Mouse (Mus musculus) heart, adult 8-10 months (tissue): ENCODE data around the gene Kng2. TPM values are rescaled to one million over a fixed set of nuclear protein-coding genes. Genes with fewer than 3 reads are reported as not detected.
"Not testable (repeated sequence)": the region's sequence is repeated elsewhere in the genome, so short reads cannot be mapped to it uniquely, and the experiment has no call there.

Experiments used
- DNase-seq: peaks from one replicate; pipeline ENCODE4 v3.0.0; 2022; ENCODE audit warnings: low spot score
- total RNA-seq, 4 experiments: library from RNA; stranded (reverse); gene quantifications; 2 replicates each; pipeline ENCODE4 v1.2.4; 2022

Gene Kng2
- total RNA-seq: not detected

DNA sequence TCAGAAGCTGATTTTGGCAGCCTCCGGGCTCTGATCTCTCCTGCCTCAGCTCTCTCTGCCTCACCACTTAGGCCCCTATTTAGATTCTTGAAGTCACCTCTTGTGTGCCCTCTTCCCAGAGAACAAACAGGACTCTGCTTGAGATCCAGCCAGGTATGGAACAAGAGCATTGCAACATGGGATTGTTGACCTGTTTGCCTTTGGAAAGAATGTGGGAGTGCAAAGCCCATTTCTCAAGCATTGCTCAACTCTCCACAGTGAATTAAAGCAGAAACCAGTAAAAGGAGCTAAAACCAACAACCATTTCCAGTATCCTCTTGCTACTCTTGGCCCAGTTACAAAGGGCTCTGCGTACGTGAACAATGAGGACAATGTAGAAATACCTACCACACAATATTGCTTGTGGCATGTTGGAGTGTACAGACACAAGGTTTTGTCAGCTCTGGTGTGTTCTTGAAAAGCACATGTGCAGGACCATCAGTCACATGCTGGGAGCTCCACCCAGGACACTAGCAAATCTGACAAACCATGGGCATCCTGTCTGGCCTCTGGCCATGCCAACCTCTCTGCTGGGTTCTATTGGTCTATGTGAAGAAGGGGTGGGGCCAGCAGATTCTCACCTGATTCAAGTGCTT is at the start of gene Kng2:
Gene Kng2, minus strand, starts transcription at position 517 of the 635 bp plus-strand sequence.
- not testable (repeated sequence) for DNase-seq

DNA sequence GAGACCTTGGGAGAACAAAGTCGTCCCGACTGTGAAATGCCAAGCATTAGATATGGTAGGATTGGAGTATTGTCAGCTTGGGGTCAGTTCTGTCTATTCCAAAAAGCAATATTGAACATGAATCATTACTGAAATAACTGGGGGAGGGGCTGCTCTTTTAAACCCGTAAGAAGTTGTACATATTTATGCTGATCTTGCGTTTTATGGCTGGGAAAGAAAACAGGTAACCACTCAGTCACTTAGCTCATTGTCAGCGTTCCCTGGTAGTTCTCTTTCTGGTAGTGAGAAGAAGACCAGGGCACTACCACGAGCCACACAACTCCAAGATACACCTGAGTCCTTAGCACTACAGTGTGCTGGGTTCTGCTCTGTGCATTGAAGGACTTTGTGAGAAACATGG is 48.2 kb upstream of the Kng2 start:
- DNase-seq: not testable (repeated sequence)

DNA sequence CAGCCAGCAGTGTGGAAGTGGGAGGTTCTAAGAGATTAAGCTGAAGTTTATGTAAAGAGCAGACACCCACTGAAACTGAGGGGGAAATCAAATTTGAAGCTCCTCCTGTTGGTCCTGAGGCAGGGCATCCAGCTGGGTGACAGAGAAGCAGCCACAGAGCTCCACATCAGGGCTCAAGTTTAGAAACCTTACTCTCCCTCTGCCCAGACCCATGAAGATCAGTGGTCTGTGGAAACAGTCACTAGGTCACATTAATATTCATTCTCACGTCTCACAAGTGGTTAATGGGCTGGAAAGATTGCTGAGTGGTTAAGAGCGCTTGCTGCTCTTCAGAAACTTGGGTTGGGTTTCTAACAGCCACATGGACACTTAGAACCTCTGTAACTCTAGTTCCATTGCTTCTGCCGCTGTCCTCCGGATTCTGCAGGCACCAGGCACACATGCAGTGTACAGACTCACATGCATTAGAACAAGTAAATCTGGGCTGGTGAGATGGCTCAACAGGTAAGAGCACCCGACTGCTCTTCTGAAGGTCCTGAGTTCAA is 31.6 kb upstream of the Kng2 start:
- not testable (repeated sequence) for DNase-seq

DNA sequence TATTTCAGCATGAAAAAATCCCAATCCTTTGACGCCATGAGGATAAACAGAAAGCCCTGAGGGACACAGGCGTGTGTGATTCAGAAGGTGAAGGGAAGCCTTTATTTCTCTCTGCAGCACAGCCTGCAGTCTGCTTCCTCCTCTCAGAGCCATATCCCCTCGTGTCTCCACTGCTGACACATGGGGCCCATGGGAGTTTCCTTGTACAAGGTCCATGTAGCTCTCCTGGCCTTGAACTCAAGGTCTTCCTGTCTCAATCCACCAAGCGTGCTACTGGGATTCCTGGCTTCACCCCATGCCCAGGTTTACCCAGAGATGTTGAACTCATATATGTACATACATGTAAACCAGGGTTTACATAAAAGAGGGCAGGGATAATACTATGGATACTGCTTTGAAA is 30.3 kb upstream of the Kng2 start:
- DNase-seq: not testable (repeated sequence)

DNA sequence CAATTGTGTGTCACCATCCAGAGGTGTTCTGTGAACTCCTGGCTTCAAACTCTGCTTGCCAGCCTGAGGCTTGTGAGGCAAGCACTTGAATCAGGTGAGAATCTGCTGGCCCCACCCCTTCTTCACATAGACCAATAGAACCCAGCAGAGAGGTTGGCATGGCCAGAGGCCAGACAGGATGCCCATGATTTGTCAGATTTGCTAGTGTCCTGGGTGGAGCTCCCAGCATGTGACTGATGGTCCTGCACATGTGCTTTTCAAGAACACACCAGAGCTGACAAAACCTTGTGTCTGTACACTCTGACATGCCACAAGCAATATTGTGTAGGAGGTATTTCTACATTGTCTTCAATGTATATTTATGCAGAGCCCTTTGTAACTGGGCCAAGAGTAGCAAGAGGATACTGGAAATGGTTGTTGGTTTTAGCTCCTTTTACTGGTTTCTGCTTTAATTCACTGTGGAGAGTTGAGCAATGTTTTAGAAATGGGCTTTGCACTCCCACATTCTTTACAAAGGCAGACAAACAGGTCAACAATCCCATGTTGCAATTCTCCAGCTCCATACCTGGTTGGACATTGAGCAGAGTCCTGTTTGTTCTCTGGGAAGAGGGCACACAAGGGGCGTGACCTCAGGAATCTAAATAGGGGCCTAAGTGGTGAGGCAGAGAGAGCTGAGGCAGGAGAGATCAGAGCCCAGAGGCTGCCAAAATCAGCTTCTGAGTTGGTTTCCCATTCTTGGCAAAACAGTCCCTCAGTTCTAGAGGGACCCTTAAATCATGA is 28.6 kb upstream of the Kng2 start, which contains the start of gene Kng1:
Gene Kng1, plus strand, starts transcription at position 198 of the 780 bp plus-strand sequence.
- DNase-seq: not testable (repeated sequence)

DNA sequence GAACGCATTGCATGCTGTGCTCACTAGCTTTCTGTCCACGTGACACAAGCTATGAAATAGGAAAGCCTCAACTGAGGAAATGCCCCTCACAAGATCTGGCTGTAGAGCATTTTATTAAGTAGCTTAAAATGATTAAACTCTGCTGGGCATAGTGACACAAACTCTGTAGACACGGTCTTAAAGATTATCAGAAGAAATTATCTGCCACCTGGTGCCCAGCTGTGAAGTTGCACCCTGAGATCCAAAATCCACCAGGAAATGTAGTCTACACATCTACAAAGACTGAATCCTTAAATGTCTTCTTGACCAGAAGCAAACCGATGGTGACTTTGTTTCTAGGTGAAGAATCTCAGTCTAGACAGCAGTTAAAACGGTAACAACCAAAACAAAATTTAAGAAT is 17.0 kb upstream of the Kng2 start:
- no peak for DNase-seq

DNA sequence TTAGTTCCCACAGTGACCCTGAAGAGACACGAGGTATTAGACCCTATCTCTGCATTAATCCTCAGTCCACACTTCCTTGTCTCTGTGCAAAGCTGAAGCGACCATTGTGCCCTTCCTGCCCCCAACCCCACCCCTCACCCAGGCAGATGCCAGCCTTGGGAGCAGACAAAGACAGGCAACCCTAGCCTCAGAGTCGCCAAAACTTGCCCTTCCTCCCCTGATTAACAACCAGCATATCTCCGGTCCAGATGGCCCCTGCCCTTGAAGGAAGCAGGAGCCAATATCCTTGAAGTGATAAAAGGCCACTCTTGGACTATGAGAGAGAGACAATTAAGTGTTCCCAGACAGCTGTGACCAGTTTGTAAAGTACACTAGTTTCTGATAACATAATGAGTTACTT is 11.6 kb upstream of the Kng2 start:
- no peak for DNase-seq

DNA sequence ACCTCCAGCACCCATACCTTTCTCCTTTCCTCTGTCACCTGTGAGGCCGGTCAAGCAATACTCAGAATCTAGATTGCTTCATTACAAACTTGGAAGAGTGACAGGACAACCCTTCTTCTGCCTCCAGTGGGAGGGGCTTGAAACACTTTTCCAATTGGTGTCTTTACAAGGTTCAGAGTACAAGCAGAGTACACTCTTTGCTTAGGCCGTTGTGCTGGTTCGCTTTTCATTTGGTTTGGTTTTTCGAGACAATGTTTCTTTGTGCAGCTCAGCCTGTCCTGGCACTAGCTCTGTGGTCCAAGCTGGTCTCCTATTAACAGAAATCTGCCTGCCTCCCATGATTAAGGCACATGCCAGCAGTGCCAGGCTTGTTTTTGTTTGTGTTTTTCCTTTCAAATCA is 10.0 kb upstream of the Kng2 start:
- DNase-seq: no peak

DNA sequence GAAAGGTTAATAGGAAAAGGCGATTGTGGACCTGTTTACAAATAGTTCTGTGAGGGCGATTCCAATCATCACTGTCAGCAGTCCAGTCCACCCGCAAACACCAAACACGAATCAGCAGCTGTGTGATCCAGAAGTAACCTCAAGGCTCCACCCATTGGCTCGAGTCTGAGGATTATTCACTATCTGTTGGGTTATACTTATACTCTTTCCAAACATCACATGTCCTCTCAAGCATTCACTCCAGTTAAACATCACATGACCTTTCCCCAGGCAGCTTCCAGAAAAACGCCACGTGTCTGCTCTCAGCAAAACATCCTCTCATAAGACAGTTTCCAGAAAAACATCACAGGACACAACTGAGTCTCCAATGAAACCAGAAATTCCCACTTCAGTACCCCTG is 8.5 kb upstream of the Kng2 start:
- DNase-seq: no peak

DNA sequence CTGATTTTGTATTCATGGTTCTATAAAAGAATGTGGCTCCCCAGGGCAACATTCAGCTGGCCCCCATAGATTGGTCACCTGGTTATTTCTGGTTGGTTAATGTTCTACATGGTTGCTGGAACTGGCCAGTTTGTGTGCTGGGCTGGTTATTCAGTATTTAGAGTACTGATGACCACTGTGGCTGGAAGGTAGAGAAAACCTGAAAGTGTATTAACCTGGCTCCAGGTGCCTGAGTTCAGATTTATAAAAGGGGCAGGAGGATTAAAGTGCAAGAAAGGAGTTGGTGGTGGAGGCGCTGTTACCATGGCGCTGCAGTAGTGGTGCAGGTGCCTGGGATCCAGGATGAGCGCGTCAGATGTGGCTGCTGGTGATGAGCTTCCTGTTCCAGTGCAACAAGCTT is 4.4 kb upstream of the Kng2 start:
- DNase-seq: no peak

DNA sequence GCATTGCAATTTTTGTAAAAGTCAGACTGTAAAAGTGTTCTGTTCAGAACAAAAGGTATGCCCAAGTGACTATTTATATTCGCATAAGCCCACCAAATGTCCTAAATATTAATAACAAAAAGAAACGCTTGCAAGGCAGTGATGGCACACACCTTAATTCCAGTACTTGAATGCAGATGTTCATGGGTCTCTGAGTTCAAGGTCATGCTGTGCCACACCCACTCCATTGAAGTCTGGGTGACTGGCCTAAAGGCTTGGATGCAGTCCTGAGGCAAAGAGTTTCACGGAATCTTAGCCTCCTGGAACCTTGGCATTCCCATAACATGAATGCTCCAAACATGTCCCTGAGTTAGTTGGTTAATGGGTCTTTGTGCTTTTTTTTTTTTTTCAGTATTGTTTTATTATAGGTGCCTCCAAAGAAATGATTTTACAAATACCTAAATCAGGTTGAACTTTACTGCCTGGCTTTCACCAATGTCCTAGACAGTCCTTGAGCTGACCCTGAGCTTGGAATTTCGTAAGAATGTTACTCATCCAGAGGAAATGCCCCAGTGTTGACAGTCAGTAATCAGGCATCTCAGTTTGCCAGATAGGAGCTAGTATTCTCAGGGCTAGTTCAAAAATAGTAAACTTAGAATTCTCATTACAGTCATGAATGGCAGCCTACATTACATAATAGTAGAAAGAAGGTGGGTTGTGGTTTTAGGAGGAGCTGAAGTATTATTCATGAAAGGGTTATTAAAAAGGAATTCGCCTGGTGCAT is 1.6 kb upstream of the Kng2 start:
- DNase-seq: no peak

DNA sequence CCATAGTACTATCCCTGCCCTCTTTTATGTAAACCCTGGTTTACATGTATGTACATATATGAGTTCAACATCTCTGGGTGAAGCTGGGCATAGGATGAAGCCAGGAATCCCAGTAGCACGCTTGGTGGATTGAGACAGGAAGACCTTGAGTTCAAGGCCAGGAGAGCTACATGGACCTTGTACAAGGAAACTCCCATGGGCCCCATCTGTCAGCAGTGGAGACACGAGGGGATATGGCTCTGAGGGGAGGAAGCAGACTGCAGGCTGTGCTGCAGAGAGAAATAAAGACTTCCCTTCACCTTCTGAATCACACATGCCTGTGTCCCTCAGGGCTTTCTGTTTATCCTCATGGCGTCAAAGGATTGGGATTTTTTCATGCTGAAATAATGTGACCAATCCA is 1.9 kb downstream of the Kng2 start:
- DNase-seq: not testable (repeated sequence)

DNA sequence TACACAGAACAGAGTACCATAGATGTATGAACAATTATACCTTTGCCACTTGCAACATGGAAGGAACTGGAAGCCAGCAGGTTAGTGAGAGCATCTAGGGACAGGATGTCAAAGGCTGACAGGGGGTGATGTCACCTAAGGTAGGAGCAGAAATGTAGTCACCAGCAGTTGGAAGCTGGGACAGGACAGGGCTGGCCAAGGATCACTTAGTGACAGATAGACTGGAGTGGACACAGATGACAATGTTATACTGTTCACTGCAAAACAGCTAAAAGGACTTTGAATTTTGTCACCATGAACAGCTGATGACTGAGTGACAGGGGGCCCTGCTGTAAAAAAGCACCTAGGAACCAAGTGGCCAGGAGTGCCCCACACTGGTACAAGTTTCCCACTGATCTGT is 2.7 kb downstream of the Kng2 start:
- DNase-seq: no peak

DNA sequence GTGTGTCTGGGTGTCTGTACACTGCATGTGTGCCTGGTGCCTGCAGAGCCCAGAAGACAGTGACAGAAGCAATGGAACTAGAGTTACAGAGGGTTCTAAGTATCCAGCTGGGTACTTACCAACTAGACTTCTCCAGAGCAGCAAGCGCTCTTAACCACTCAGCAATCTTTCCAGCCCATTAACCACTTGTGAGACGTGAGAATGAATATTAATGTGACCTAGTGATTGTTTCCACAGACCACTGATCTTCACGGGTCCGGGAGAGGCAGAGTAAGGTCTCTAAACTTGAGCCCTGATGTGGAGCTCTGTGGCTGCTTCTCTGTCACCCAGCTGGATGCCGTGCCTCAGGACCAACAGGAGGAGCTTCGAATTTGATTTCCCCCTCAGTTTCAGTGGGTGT is 4.2 kb downstream of the Kng2 start:
- DNase-seq: no peak

DNA sequence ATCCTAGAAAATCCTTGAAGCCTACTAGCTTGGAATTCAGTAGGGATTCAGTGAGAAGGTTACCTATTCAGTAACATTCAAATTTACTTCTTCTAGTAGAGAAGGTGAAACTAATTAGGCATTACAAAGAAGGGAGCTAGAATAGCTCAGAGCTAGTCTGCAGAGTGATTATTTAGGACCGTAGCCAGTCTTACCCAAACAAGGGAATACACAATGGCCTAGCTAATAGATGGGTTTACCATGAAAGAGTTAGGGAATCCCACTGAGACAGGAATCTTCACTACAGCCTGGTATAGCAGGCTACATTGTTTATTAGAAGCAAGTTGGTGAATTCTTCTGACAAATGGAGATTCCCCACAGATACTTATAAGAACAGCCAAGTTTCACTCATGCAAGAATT is 8.7 kb downstream of the Kng2 start:
- not testable (repeated sequence) for DNase-seq

DNA sequence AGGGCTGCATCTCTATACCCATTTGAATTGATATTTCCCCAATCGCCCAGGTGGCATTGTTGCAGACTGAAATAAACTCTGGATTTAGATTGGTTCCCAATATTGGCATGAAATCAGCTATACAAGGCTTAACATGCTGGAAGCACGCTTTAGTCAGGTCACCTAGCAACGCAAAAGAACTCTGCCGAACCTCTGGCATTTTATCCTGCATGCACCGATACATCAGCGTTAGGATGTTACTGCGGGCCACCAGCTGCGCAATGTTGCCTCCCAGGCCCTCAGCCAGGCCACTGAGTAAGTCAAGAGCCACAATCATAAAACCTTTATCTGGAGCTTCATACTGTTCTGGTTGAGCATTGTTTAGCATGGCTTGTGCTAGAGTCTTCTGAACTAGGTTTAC is 14.6 kb downstream of the Kng2 start:
- DNase-seq: not testable (repeated sequence)

DNA sequence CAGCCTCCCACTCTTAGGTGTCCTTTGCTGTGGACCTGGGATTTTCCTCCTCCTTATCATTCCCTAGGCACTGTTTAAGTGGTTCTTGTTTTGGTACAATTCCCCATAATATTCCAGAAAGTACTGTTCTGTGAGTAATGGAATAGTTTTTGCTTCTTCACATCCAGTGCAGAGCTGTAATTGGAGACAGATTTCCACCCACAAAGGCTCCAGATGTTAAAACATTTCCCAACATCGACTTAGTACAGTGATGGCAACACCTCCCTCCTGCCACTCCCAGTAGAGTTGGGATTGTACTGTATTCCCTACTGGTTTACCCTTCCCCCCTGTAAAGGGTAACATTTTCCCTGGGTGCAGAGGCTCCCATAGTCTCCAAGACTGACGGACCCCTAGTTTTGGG is 15.5 kb downstream of the Kng2 start:
- not testable (repeated sequence) for DNase-seq

DNA sequence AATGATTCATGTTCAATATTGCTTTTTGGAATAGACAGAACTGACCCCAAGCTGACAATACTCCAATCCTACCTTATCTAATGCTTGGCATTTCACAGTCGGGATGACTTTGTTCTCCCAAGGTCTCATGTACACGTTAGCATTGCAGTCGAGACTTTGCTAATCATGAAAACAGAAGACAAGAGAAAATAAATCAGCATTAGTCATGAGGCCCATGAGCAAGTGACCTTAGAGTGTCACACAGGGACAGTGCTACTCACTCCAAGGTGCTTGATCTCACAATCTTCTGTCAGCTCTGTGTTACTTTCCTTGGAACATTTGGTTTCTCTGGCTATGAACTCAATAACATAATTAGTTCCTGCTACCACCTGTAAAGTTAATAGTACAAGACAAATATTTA is 32.3 kb downstream of the Kng2 start:
- not testable (repeated sequence) for DNase-seq

DNA sequence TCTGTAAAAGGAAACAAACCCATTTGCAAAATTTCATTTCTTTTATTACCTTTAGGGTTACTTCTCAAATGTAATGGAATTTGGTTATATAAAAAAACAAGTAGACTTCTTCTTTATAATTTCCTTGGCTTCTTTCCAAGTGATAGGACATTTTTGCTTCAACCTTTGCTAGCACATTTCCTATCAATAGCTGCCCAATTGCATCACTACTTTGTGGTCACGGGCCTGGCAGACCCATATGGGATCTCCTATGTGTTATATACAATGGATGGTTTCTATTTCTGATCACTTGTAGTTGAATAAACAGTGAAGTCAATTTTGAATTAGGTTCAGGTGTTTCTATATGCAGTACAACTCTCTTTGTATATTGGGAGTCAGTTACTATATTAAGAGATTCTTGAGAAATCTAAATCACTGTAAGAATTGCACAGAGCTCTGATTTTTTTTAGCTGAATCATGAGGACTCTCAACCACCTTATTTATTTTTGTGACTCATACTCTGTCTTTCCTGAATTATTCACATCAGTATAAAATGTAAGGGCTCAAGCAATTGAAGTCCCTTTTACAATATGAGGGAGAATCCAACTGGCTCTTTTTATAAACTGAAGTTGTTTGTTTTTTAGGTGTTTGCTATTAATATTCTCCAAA is 61.8 kb downstream of the Kng2 start:
- DNase-seq: no peak

DNA sequence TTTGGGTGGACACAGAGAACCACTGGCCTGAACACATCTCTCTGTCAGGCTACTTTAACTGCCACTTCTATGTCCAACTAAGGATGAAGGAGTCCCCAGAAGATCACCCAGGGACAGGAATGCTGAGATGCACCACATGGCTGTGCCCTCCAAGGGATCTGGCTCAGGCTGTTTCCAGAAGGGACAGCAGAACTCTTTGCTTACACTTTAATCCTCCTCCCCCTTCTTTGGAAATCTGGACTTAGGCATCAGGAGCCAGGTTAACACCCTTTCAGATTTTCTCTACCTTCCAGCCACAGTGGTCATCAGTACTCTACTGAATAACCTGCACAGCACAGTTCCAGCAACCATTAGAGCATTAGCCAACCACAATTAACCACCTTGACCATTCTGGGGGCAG is 66.0 kb downstream of the Kng2 start:
- no peak for DNase-seq

DNA sequence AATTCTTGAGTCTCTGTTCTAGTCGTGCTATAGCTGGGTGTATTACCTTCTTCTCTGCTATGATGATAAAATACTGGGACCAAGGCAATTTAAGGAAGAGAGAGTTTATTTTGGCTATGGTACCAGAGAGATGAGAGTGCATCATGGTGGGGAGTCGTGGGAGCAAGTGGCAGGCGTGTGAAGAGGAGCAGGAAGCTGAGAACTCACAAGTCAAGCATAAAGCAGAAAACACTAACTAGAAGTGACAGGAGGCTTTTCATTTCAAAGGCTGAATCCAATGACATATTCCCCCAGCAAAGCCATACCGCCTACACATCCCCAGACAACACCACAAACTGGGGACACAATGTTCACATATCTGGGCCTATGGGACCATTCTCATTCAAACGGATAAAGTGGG is 67.0 kb downstream of the Kng2 start:
- no peak for DNase-seq

DNA sequence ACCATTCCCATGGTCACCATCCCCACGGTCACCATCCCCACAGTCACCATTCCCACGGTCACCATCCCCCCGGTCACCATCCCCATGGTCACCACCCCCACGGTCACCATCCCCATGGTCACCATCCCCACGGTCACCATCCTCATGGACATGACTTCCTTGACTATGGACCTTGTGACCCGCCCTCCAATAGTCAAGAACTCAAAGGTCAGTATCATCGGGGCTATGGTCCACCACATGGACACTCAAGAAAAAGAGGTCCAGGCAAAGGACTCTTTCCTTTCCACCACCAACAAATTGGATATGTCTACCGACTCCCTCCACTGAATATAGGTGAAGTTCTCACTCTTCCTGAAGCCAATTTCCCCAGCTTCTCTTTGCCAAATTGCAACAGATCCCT is 68.2 kb downstream of the Kng2 start:
- no peak for DNase-seq
